Mouse (Mus musculus) lung, embryonic 16.5 days (tissue): ENCODE results near the gene Atxn1. TPM values are rescaled to one million over a fixed set of nuclear protein-coding genes. Genes with fewer than 3 reads are reported as not detected.

Experiments used
- ATAC-seq: fragments of 200-750 bp; cut with Nextera tagmentation; 2 replicates; pipeline ENCODE4 v1.8.0; 2017; ENCODE audit warnings: low read depth, mild to moderate bottlenecking, moderate library complexity
- H3K27ac ChIP-seq: fragments of 300-500 bp; sonication (generic); 2 replicates; pipeline ENCODE4 v1.5.1; 2014; ENCODE audit warnings: mild to moderate bottlenecking, control low read depth, low read length
- H3K27me3 ChIP-seq: fragments of 300-500 bp; sonication (generic); 2 replicates; pipeline ENCODE4 v1.6.1; 2014; ENCODE audit warnings: low read depth, low read length, mixed read lengths; ENCODE audit not compliant: control insufficient read depth, insufficient read depth
- H3K36me3 ChIP-seq: fragments of 300-500 bp; sonication (generic); 2 replicates; pipeline ENCODE4 v1.6.1; 2014; ENCODE audit warnings: low read length; ENCODE audit not compliant: control insufficient read depth, insufficient read depth
- H3K4me1 ChIP-seq: fragments of 300-500 bp; sonication (generic); replicated peaks from 2 replicates; pipeline ENCODE4 v1.6.1; 2014; ENCODE audit warnings: low read length, mixed read lengths; ENCODE audit not compliant: control insufficient read depth, insufficient read depth
- H3K4me2 ChIP-seq: fragments of 300-500 bp; sonication (generic); 2 replicates; pipeline ENCODE4 v1.6.1; 2014; ENCODE audit warnings: low read depth, low read length, control low read depth
- H3K4me3 ChIP-seq: fragments of 300-500 bp; sonication (generic); 2 replicates; pipeline ENCODE4 v1.5.1; 2014; ENCODE audit warnings: mild to moderate bottlenecking, low read length, control low read depth
- H3K9ac ChIP-seq: fragments of 300-500 bp; sonication (generic); 2 replicates; pipeline ENCODE4 v1.6.1; 2014; ENCODE audit warnings: low read length, control low read depth
- H3K9me3 ChIP-seq: fragments of 300-500 bp; sonication (generic); 2 replicates; pipeline ENCODE4 v1.6.1; 2016; ENCODE audit warnings: low read length; ENCODE audit not compliant: control insufficient read depth
- WGBS: fragments of 180-500 bp; shearing (Covaris S2); extraction: QIAGEN DNeasy Blood & Tissue Kit; methylation state at CpG from one replicate; pipeline ENCODE4 v1.1.7; 2014; 5-methylcytosine and 5-hydroxymethylcytosine counted together
- polyA plus RNA-seq: library from polyadenylated mRNA; unstranded; fragments of >200 nt; fragmentation: Nextera tagmentation; extraction: Ambion mirVana; gene quantifications from 2 replicates; pipeline ENCODE4 v1.2.1, GENCODE M21; 2015

Atxn1 gene
- polyA plus RNA-seq, 1 experiment from 2014 or later: 8.3 TPM

- Histone ChIP-seq H3K4me2 (no peak overlapping the region), H3K4me1 (peaks cover 16% of the 10 kb centered on the region), H3K27me3 (no peaks in the 10 kb centered on the region), H3K9me3 (no peaks in the 10 kb centered on the region), H3K9ac (no peak overlapping the region), H3K4me3 (no peak overlapping the region), H3K36me3 (no peaks in the 10 kb centered on the region), H3K27ac (no peak overlapping the region)
- WGBS: 27% methylated on average over 3 of the region's 3 CpGs
- no peak for ATAC-seq
Observed at GRCm38 (mm10) chr13:45718850-45719249, 246.0 kb downstream of the Atxn1 start.

- Histone ChIP-seq H3K4me2 (no peak overlapping the region), H3K4me1 (peaks cover 14% of the 10 kb centered on the region), H3K27me3 (no peaks in the 10 kb centered on the region), H3K27ac (peak overlapping the region; percentile 31; the same call in 1 of the 2 replicates), H3K9ac (no peak overlapping the region), H3K9me3 (no peaks in the 10 kb centered on the region), H3K4me3 (no peak overlapping the region), H3K36me3 (peaks cover 3% of the 10 kb centered on the region; the same call in 1 of the 2 replicates)
- 31% methylated on average over 7 of the region's 7 CpGs for WGBS
- peak; percentile 67; the same call in 1 of the 2 replicates for ATAC-seq
Observed at GRCm38 (mm10) chr13:45715583-45716180, 249.1 kb downstream of the Atxn1 start.

- no peak overlapping the region for H3K4me3 ChIP-seq
- no peak overlapping the region for H3K9ac ChIP-seq
- peaks cover 3% of the 10 kb centered on the region; the same call in 1 of the 2 replicates for H3K36me3 ChIP-seq
- no peak overlapping the region for H3K4me2 ChIP-seq
- H3K4me1 ChIP-seq: peaks cover under 1% of the 10 kb centered on the region; the same call in 1 of the 2 replicates
- ATAC-seq: no peak
- no peaks in the 10 kb centered on the region for H3K27me3 ChIP-seq
- H3K27ac ChIP-seq: no peak overlapping the region
- WGBS: 86% methylated on average over 8 of the region's 8 CpGs
- H3K9me3 ChIP-seq: no peaks in the 10 kb centered on the region
Observed at GRCm38 (mm10) chr13:45710041-45710440, 254.8 kb downstream of the Atxn1 start.

DNA sequence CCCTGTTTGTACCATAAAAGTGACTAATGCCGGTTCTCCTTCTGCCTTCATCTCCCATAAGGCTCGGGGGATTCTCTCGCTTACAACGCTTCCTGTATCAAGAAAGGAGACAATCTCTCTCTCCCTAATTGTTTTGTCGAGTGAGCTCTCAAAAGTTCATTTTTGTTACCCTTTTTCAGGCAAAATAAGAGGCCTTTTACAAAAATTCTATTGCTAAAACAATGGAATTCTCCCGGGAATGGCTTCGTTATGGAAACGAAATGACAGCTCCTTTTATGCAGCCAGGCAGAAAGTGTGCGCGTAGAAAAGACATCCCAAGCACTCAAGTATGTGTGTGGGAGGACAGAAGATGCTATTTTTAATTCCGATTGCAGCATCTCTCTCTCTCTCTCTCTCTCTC, 255.4 kb downstream of the Atxn1 start:
- Histone ChIP-seq H3K27me3 (no peaks in the 10 kb centered on the region), H3K27ac (no peak overlapping the region), H3K4me1 (no peaks in the 10 kb centered on the region), H3K9me3 (no peaks in the 10 kb centered on the region), H3K4me3 (no peak overlapping the region), H3K4me2 (no peak overlapping the region), H3K9ac (no peak overlapping the region), H3K36me3 (peaks cover 3% of the 10 kb centered on the region; the same call in 1 of the 2 replicates)
- ATAC-seq: no peak
- 74% methylated on average over 11 of the region's 11 CpGs for WGBS

GRCm38 (mm10) chr13:45701296-45701790, 263.5 kb downstream of the Atxn1 start:
- no peak for ATAC-seq
- Histone ChIP-seq H3K4me2 (no peak overlapping the region), H3K9ac (no peak overlapping the region), H3K27ac (no peak overlapping the region), H3K4me1 (peaks cover 5% of the 10 kb centered on the region; the same call in 1 of the 2 replicates), H3K36me3 (no peaks in the 10 kb centered on the region), H3K27me3 (no peaks in the 10 kb centered on the region), H3K9me3 (no peaks in the 10 kb centered on the region), H3K4me3 (no peak overlapping the region)
- WGBS: 73% methylated on average over 7 of the region's 7 CpGs

DNA sequence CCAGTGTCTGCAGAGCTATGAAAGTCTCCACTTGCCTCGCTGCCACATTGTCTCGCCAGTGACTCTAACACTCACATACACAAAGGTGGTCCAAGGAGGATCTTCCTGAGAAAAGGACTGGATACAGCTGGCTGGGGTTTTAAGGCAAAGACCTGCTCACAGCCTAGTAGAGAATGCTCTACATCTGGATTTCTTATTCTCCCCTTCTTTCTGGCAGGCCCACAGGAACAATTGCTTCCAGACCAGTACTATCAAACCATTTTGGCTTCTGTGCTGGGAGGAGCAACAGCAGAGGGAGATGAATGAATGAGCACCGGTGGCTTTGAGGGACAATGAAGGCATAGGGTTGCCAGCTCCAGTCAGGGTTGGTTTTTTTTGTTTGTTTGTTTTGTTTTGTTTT, 265.8 kb downstream of the Atxn1 start:
- no peak overlapping the region for H3K4me3 ChIP-seq
- H3K36me3 ChIP-seq: peaks cover 3% of the 10 kb centered on the region
- ATAC-seq: no peak
- H3K9ac ChIP-seq: no peak overlapping the region
- WGBS: 66% methylated on average over 3 of the region's 3 CpGs
- H3K4me2 ChIP-seq: no peak overlapping the region
- H3K27me3 ChIP-seq: no peaks in the 10 kb centered on the region
- peak overlapping the region; percentile 45; the same call in 1 of the 2 replicates for H3K27ac ChIP-seq
- H3K9me3 ChIP-seq: peaks cover 3% of the 10 kb centered on the region; the same call in 1 of the 2 replicates
- peaks cover 14% of the 10 kb centered on the region for H3K4me1 ChIP-seq

GRCm38 (mm10) chr13:45696009-45696408, 268.8 kb downstream of the Atxn1 start:
- H3K27me3 ChIP-seq: no peaks in the 10 kb centered on the region
- no peak overlapping the region for H3K4me3 ChIP-seq
- no peak overlapping the region for H3K4me2 ChIP-seq
- WGBS: 94% methylated on average over 6 of the region's 6 CpGs
- H3K9ac ChIP-seq: no peak overlapping the region
- ATAC-seq: no peak
- H3K36me3 ChIP-seq: peaks cover 3% of the 10 kb centered on the region
- peaks cover 33% of the 10 kb centered on the region for H3K4me1 ChIP-seq
- H3K27ac ChIP-seq: no peak overlapping the region
- peaks cover 3% of the 10 kb centered on the region; the same call in 1 of the 2 replicates for H3K9me3 ChIP-seq

GRCm38 (mm10) chr13:45694921-45695437, 269.8 kb downstream of the Atxn1 start:
- Histone ChIP-seq H3K9ac (no peak overlapping the region), H3K27ac (peak overlapping the region; percentile 75), H3K36me3 (peaks cover 3% of the 10 kb centered on the region), H3K4me3 (no peak overlapping the region), H3K9me3 (peaks cover 3% of the 10 kb centered on the region; the same call in 1 of the 2 replicates), H3K4me1 (peaks cover 33% of the 10 kb centered on the region), H3K27me3 (no peaks in the 10 kb centered on the region), H3K4me2 (no peak overlapping the region)
- WGBS: 41% methylated on average over 12 of the region's 12 CpGs
- peak; percentile 78 for ATAC-seq

DNA sequence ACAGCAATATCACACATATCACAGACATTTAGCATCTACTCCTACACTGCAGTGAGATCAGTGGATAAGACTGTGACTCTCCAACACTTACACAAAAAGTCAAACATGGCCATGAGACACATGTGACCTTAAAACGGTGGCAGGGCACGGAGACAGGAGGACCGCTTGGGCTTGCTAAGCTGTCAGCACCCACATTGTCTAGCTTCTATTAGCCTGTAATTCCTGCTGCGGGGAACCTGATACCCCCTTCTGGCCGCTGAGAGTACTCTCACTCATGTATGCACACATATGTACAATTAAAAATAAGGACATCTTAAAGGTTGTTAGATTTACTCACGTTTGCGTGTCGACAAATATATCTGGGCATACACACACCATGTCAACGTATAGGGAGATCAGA, 270.9 kb downstream of the Atxn1 start:
- ATAC-seq: no peak

More for the DNA sequence above, 270.9 kb downstream of the Atxn1 start:
- peaks cover 33% of the 10 kb centered on the region for H3K4me1 ChIP-seq
- no peak overlapping the region; the same call in 1 of the 2 replicates for H3K27ac ChIP-seq
- no peaks in the 10 kb centered on the region for H3K27me3 ChIP-seq
- WGBS: 77% methylated on average over 9 of the region's 9 CpGs
- H3K9me3 ChIP-seq: peaks cover 3% of the 10 kb centered on the region; the same call in 1 of the 2 replicates
- no peak overlapping the region for H3K4me2 ChIP-seq
- H3K4me3 ChIP-seq: no peak overlapping the region
- peaks cover 3% of the 10 kb centered on the region for H3K36me3 ChIP-seq
- H3K9ac ChIP-seq: no peak overlapping the region
